Mouse (Mus musculus) heart, postnatal 36 days (tissue): ENCODE measurements around the gene Dcakd. TPM values are rescaled to one million over a fixed set of nuclear protein-coding genes. Genes with fewer than 3 reads are reported as not detected.

Experiments used
- DNase-seq, 2 experiments: peaks; one replicate each; pipeline ENCODE4 v3.0.0; 2021 to 2022
- intact Hi-C: fragments of 180-260 bp; cut with DNase I; formaldehyde crosslinking; loops from one replicate; pipeline ENCODE4 v1.15.1; 2025
- microRNA-seq, 2 experiments: library from miRNA; unstranded; fragments of <30 nt; microRNA quantifications; one replicate each; pipeline ENCODE4 v1.2.0; 2021; ENCODE audit warnings: borderline number of aligned reads in 2 of 2
- total RNA-seq, 2 experiments: library from RNA; stranded (reverse); gene quantifications; 2 replicates each; pipeline ENCODE4 v1.2.3; 2021

The Dcakd gene
- total RNA-seq, 2 experiments from 2014 or later: 70.4 to 81.3 TPM

DNA sequence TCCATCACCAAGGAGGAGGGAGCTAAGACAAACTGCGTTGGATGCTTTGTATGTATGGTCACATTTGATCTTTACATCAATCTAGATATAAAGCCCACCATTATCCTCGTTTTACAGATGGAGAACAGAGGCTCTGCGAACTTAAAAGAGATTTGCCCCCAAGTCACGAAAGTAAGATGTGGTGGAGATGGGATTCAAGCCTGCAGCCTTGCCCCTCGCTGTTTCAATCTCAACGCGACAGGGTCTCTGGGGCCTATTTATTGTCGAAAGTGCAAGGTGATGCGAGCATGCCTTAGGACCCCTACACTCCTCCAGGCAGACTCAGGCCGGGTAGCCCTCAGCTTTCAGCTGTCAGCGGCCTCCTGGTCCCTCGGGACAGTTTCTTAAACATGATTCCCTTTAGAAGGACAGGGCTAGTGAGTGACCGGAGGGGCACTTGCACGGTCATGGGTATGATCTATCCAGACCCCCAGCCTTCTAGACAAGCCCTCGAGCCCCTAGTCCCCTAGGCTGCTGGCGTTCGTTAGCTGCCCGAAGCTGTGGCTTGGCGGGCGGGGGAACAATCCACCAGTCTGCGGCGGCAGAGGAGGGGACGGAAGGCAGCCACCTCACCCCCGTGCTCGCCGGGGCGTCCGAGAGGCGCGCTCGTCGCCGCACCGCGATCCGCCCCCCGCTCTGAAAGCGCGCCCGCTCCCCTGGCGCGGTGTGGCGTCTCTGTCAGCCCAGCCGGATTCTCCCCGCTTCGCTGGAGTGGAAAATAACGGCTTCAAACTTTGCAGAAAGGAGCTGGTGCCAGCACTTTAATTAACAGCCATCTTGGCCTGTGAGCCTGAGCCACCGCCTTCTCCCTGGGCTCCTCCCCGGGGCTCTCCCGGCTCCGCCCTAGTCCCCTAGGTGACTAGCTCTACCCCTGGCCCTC, 79.8 kb downstream of the Dcakd start:
- peak; percentile 41 to 47 for DNase-seq
- intact Hi-C loops: no loop called here

DNA sequence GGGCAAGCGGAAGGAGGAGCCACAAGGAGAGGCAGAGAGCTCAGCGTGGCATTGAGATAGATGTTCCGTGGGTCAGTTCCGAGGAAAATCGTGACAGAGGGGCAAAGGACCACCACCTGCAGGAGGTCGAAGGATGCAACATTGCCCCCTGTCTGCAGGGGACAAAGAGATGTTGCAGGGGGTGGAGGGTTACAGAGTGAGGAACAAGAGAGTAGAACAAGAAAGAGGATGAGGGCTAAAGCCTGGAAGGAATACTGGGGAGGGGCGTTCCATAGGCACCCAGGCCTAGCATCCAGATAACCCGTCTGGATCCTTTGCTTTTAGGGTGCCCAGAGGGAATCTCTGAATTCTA, 81.2 kb downstream of the Dcakd start:
- intact Hi-C loops: no loop called here
- no peak for DNase-seq

DNA sequence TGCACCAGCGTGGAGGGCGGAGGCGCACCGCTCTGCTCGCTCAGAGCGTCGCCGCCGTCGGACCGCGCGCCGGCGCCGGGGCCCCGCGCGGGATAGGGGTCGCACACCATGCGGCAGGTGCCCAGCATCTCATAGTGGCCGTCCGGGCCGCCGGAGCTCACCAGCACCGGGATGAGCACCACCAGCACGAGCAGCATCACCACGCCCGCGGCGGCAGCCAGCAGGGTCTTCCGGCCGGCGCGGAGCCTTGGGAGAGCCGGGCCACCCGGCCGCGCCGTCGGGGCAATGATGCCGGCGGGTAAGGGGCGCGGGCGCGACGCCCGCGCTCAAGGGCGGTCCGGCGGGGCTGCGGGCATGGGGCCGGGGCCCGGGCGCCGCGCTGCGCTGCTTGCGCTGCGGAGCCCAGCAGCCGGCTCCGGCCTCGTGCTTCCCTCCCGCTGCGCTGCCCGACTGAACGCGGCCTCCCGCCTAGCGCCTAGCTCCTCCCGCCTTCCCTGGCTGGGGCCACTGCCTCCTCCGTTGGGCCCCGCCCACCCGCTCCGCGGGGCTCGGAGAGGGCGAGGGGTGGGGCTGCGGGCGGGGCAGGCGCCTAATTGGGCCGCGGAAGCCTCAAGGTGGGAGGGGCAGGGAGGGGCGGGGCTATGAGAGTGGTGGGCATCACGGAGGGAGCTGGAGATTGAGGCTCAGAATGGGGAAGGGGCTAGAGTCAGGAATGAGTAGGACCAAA, 81.7 kb downstream of the Dcakd start, which contains the start of gene C1ql1:
Gene C1ql1, minus strand, starts transcription at position 424 of the 727 bp plus-strand sequence.
- peak; percentile 79 to 83 for DNase-seq
- intact Hi-C loops: no loop called here

DNA sequence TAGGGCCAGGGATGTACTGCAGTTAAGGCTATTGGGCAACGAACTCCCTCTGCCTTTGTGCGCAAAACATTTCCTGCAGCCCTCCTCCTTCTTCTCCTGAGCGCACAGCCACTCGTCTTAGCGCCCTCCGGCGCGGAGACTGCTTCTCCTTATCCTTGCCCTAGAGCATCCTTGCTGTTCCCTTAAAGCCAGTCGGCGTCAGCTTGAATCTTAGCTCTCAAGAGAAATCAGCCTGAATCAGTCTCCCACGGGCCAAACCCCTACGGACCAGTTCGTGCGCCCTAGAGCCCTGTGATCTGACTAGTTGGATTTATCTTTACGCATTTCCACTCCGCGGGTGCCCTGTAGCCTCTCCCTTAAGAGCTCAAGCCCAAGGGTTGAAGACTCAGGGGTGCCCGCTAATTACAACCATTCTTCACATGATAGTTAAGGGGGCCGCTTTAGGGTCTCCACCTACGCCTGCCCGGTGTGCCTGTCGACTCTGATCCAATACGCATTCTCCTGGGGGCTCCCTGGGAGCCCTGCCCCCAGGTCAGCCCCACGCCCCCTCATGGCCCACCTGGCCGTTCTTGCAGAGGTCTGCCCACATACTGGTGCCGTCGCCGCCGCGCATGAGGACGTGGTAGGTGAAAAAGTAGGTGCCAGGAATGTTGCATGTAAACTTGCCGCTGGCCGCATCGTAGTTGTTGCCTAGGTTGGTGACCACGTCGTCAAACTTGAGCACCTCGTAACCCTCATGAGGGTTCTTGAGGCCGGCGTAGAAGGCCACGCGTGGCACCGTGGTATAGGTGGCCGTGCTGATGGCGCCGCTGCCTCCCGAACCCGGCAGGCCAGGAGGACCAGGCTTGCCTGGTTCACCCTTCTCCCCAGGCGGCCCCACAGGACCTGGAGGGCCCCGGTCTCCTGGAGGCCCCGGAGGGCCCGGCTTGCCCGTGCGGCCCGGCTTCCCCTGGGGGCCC, 82.5 kb downstream of the Dcakd start:
- intact Hi-C loops: no loop called here
- no peak for DNase-seq

Small RNA genes lying within 50 kb of the gene (microRNA-seq; reads per million reads assigned to microRNA genes)
- 0 reads per million in 2 experiments for gene Mir6931

Other genes with a start within 250 kb of the Dcakd start
- gene Gjc1, start 208.6 kb downstream of the Dcakd start, total RNA-seq: 10 to 100 TPM; 23.6 to 33.0 TPM
- gene Higd1b, start 192.5 kb downstream of the Dcakd start, total RNA-seq: 10 to 100 TPM; 12.7 to 17.0 TPM
- gene Eftud2, start 147.3 kb downstream of the Dcakd start, total RNA-seq: 10 to 100 TPM; 32.7 to 37.9 TPM
- gene Ccdc103, start 147.1 kb downstream of the Dcakd start, total RNA-seq: not detected
- not detected for gene Fam187a, start 143.2 kb downstream of the Dcakd start, total RNA-seq
- gene Gfap, start 127.4 kb downstream of the Dcakd start, total RNA-seq: under 1 TPM; 0.19 to 0.31 TPM
- under 1 TPM; 0.42 to 0.79 TPM for gene Kif18b, start 103.2 kb downstream of the Dcakd start, total RNA-seq
- not detected for gene C1ql1, start 81.6 kb downstream of the Dcakd start, total RNA-seq
- 10 to 100 TPM; 65.2 to 68.7 TPM for gene Nmt1, start 143 bp downstream of the Dcakd start, total RNA-seq
- 10 to 100 TPM; 16.1 to 18.3 TPM for gene Plcd3, start 73.3 kb upstream of the Dcakd start, total RNA-seq
- gene Acbd4, start 73.3 kb upstream of the Dcakd start, total RNA-seq: 10 to 100 TPM; 37.4 to 41.4 TPM
- 10 to 100 TPM; 18.0 to 20.5 TPM for gene Hexim1, start 87.9 kb upstream of the Dcakd start, total RNA-seq
- gene Hexim2, start 104.1 kb upstream of the Dcakd start, total RNA-seq: 1 to 10 TPM; 2.0 to 2.1 TPM
- gene Fmnl1, start 142.8 kb upstream of the Dcakd start, total RNA-seq: 10 to 100 TPM; 12.4 to 20.9 TPM
- not detected for gene 1700023F06Rik, start 180.2 kb upstream of the Dcakd start, total RNA-seq
- gene Spata32, start 190.1 kb upstream of the Dcakd start, total RNA-seq: not detected
- gene Map3k14, start 239.1 kb upstream of the Dcakd start, total RNA-seq: 1 to 10 TPM; 3.3 to 3.8 TPM